Mouse (Mus musculus) embryonic fibroblast, embryonic 13.5 days (primary cell): ENCODE measurements around the gene Sfrp4.

Experiments used
- CTCF ChIP-seq: IDR thresholded peaks from 2 replicates; pipeline ENCODE4 v1.5.1; 2011; ENCODE audit warnings: mild to moderate bottlenecking, control low read depth, low read length, moderate library complexity, borderline replicate concordance; ENCODE audit not compliant: insufficient read depth
- POLR2A ChIP-seq: IDR thresholded peaks from 2 replicates; pipeline ENCODE4 v1.6.1; 2011; ENCODE audit warnings: low read depth, mild to moderate bottlenecking, control low read depth, low read length, moderate library complexity

- TF ChIP-seq CTCF (no peak), POLR2A (no peak)
These were observed 31.7 kb upstream of the Sfrp4 start for GRCm38 (mm10) chr13:19590996-19591759.
